Mouse (Mus musculus): ENCODE results near the gene Gfer.

The Gfer gene

GRCm38 (mm10) chr17:24647493-24647892 is 48.5 kb downstream of the Gfer start:
- DNase-seq (ENCODE audit: low spot score), result no peak

GRCm38 (mm10) chr17:24646381-24646780 is 49.6 kb downstream of the Gfer start:
- DNase-seq (ENCODE audit: low spot score), result no peak

- no peak for DNase-seq (ENCODE audit: low spot score)
Observed at GRCm38 (mm10) chr17:24645916-24646315, 50.0 kb downstream of the Gfer start.

- no peak for DNase-seq (ENCODE audit: low spot score)
Observed at GRCm38 (mm10) chr17:24644875-24645721, 50.9 kb downstream of the Gfer start.

GRCm38 (mm10) chr17:24644030-24644715 is 51.8 kb downstream of the Gfer start:
- no peak for DNase-seq (ENCODE audit: low spot score)
